In genomic region chr3:89187690-89188477, GRCm38 (mm10) we compare ENCODE assay signal across 14 mouse cellular contexts. TPM values are rescaled to one million over a fixed set of nuclear protein-coding genes. Genes with fewer than 3 reads are reported as not detected.
DNase-seq lines count a peak whose midpoint lies in the region; ATAC-seq and TF ChIP-seq lines count a peak whose summit lies in the region.
"Had no signal": no experiment of that assay in that cellular context is flagged by ENCODE, and none has a peak within 500 bp of the region (broad histone marks: within the 10 kb centered on the region; RNA-seq: fewer than 3 reads in every experiment).

No protein-coding gene starts in this region.

- peaks cover 50% of the 10 kb centered on the region for H3K4me1 ChIP-seq in kidney, embryonic 16.5 days (ENCODE audit: insufficient read depth, low read length)
- peaks cover 2% of the 10 kb centered on the region for H3K4me1 ChIP-seq in ES-Bruce4 (ENCODE audit: control insufficient read depth, insufficient read depth, low read length)
- H3K4me1 ChIP-seq in intestine, postnatal 0 days (replicated peaks; ENCODE audit: control insufficient read depth, insufficient read depth, low read length) = no peaks in the 10 kb centered on the region

- TF ChIP-seq EP300 in ES-Bruce4 (IDR thresholded peaks at IDR 0.05; ENCODE audit: insufficient read depth, low read depth, low read length) = no peak

- H3K9ac ChIP-seq in kidney, embryonic 16.5 days (replicated peaks; ENCODE audit: low read length) = peak overlapping the region; percentile 52
- peak overlapping the region; percentile 7 for H3K9ac ChIP-seq in ES-Bruce4 (ENCODE audit: low read depth, poor library complexity, severe bottlenecking)
- H3K9ac ChIP-seq in intestine, postnatal 0 days (ENCODE audit: low read depth, low read length) = no peak overlapping the region
- H3K9ac ChIP-seq: limb, embryonic 12.5 days had no signal

- WGBS in kidney, embryonic 16.5 days = 59% methylated on average over 18 of the region's 18 CpGs
- WGBS in intestine, postnatal 0 days = 89% methylated on average over 18 of the region's 18 CpGs

- H3K27ac ChIP-seq in kidney, embryonic 16.5 days (ENCODE audit: low read length) = peak overlapping the region; percentile 37; the same call in 1 of the 2 replicates
- H3K27ac ChIP-seq in ES-Bruce4 (ENCODE audit: insufficient read depth, low read length) = no peak overlapping the region
- H3K27ac ChIP-seq in intestine, postnatal 0 days (ENCODE audit: low read depth, low read length) = no peak overlapping the region
- H3K27ac ChIP-seq: gastrocnemius, adult 2 months; limb, embryonic 12.5 days had no signal

- peak overlapping the region; percentile 33; the same call in 1 of the 2 replicates for H3K4me2 ChIP-seq in kidney, embryonic 16.5 days (replicated peaks; ENCODE audit: low read depth, low read length)
- no peak overlapping the region for H3K4me2 ChIP-seq in intestine, postnatal 0 days (replicated peaks; ENCODE audit: low read depth)
- H3K4me2 ChIP-seq: limb, embryonic 12.5 days had no signal

- no peak for DNase-seq in kidney, postnatal 10 days
- peak; percentile 76 for DNase-seq in CD4-positive, CD25-positive, alpha-beta regulatory T cell, adult 2 months (ENCODE audit: low read depth, low spot score)
- peak; percentile 52 to 74 for DNase-seq in natural killer cell, adult 2 months (ENCODE audit: low spot score in 2 of 2)
- DNase-seq in right cerebral cortex, adult 18-20 months = no peak
- DNase-seq in gastrocnemius, adult 8-10 months (ENCODE audit: low spot score in 2 of 2) = no peak
- DNase-seq: cerebellum, postnatal 14 days; gastrocnemius, adult 2 months; heart, postnatal 4 days; lung, postnatal 36 days had no signal

- TF ChIP-seq CTCF in ES-Bruce4 (IDR thresholded peaks at IDR 0.05; ENCODE audit: low read depth, low read length) = no peak
- TF ChIP-seq CTCF in intestine, postnatal 0 days (IDR thresholded peaks at IDR 0.05; ENCODE audit: low read depth) = no peak

- TF ChIP-seq POLR2A in ES-Bruce4 (IDR thresholded peaks at IDR 0.05; ENCODE audit: insufficient read depth, low read length) = no peak

- no peak for ATAC-seq in kidney, embryonic 16.5 days (ENCODE audit: low FRiP score, low TSS enrichment)
- ATAC-seq in intestine, postnatal 0 days = no peak

- H3K27me3 ChIP-seq in kidney, embryonic 16.5 days (ENCODE audit: insufficient read depth, low read length) = no peaks in the 10 kb centered on the region
- H3K27me3 ChIP-seq in ES-Bruce4 (ENCODE audit: control insufficient read depth, insufficient read depth, low read length, poor library complexity, severe bottlenecking) = no peaks in the 10 kb centered on the region
- H3K27me3 ChIP-seq in intestine, postnatal 0 days (replicated peaks; ENCODE audit: control insufficient read depth, insufficient read depth, low read length) = no peaks in the 10 kb centered on the region
- H3K27me3 ChIP-seq: limb, embryonic 12.5 days had no signal

- no peak overlapping the region for H3K4me3 ChIP-seq in kidney, embryonic 16.5 days (ENCODE audit: low read length)
- peak overlapping the region; percentile 34; the same call in 1 of the 2 replicates for H3K4me3 ChIP-seq in ES-Bruce4 (ENCODE audit: low read depth, low read length)
- H3K4me3 ChIP-seq in intestine, postnatal 0 days (ENCODE audit: low read depth, low read length) = no peak overlapping the region
- H3K4me3 ChIP-seq: gastrocnemius, adult 2 months; limb, embryonic 12.5 days; myocyte had no signal

- H3K36me3 ChIP-seq in kidney, embryonic 16.5 days (ENCODE audit: insufficient read depth, low read length) = 0 out of 2 replicates have a peak, but pooled peaks cover 2% of the 10 kb centered on the region
- H3K36me3 ChIP-seq in ES-Bruce4 (ENCODE audit: control insufficient read depth, insufficient read depth, low read length, poor library complexity, severe bottlenecking) = no peaks in the 10 kb centered on the region
- H3K36me3 ChIP-seq in intestine, postnatal 0 days (ENCODE audit: control insufficient read depth, insufficient read depth) = no peaks in the 10 kb centered on the region

- no peaks in the 10 kb centered on the region for H3K9me3 ChIP-seq in kidney, embryonic 16.5 days (ENCODE audit: low read length)
- H3K9me3 ChIP-seq in ES-Bruce4 (replicated peaks; ENCODE audit: control insufficient read depth, insufficient read depth, low read length, poor library complexity, severe bottlenecking) = no peaks in the 10 kb centered on the region
- H3K9me3 ChIP-seq in intestine, postnatal 0 days (ENCODE audit: control insufficient read depth) = no peaks in the 10 kb centered on the region
- H3K9me3 ChIP-seq: limb, embryonic 12.5 days had no signal

RNA-seq across cellular contexts. Expression of gene Fam189b, which starts 4.9 kb away (rescaled TPM):
- polyA plus RNA-seq in kidney, embryonic 16.5 days (2015; fragmentation: Nextera tagmentation; extraction: Ambion mirVana) = 43.6 and 51.2 TPM in 2 replicates
- polyA plus RNA-seq in ES-Bruce4 (2011; ENCODE audit: insufficient read depth, insufficient read length, low read depth, missing spikeins) = 21.7 and 25.7 TPM in 2 replicates
- total RNA-seq in gastrocnemius, adult 8-10 months (2022) = 10 to 100 TPM; 19.2 to 22.6 (median 20.3) TPM
- 4.9 and 5.9 TPM in 2 replicates for polyA plus RNA-seq in intestine, postnatal 0 days (2015; fragmentation: Nextera tagmentation; extraction: Ambion mirVana)

RNA-seq across cellular contexts. Expression of gene Scamp3, which starts 10.6 kb away (rescaled TPM):
- polyA plus RNA-seq in kidney, embryonic 16.5 days (2015; fragmentation: Nextera tagmentation; extraction: Ambion mirVana) = 140 TPM in 2 replicates
- polyA plus RNA-seq in ES-Bruce4 (2011; ENCODE audit: insufficient read depth, insufficient read length, low read depth, missing spikeins) = 74.8 and 75.7 TPM in 2 replicates
- total RNA-seq in gastrocnemius, adult 8-10 months (2022) = 10 to 100 TPM; 35.7 to 40.0 (median 37.3) TPM
- 80.5 and 86.3 TPM in 2 replicates for polyA plus RNA-seq in intestine, postnatal 0 days (2015; fragmentation: Nextera tagmentation; extraction: Ambion mirVana)

RNA-seq across cellular contexts. Expression of gene Gba, which starts 14.8 kb away (rescaled TPM):
- polyA plus RNA-seq in kidney, embryonic 16.5 days (2015; fragmentation: Nextera tagmentation; extraction: Ambion mirVana) = 54.9 and 56.1 TPM in 2 replicates
- 31.5 and 32.6 TPM in 2 replicates for polyA plus RNA-seq in ES-Bruce4 (2011; ENCODE audit: insufficient read depth, insufficient read length, low read depth, missing spikeins)
- 10 to 100 TPM; 14.4 to 21.5 (median 19.2) TPM for total RNA-seq in gastrocnemius, adult 8-10 months (2022)
- polyA plus RNA-seq in intestine, postnatal 0 days (2015; fragmentation: Nextera tagmentation; extraction: Ambion mirVana) = 140 TPM in 2 replicates

RNA-seq across cellular contexts. Expression of gene Clk2, which starts 23.3 kb away (rescaled TPM):
- polyA plus RNA-seq in kidney, embryonic 16.5 days (2015; fragmentation: Nextera tagmentation; extraction: Ambion mirVana) = 29.1 and 30.6 TPM in 2 replicates
- 79.4 and 82.9 TPM in 2 replicates for polyA plus RNA-seq in ES-Bruce4 (2011; ENCODE audit: insufficient read depth, insufficient read length, low read depth, missing spikeins)
- total RNA-seq in gastrocnemius, adult 8-10 months (2022) = 10 to 100 TPM; 13.6 to 21.5 (median 15.1) TPM
- 8.5 and 8.6 TPM in 2 replicates for polyA plus RNA-seq in intestine, postnatal 0 days (2015; fragmentation: Nextera tagmentation; extraction: Ambion mirVana)

RNA-seq across cellular contexts. Expression of gene Thbs3, which starts 27.1 kb away (rescaled TPM):
- 18.2 and 18.4 TPM in 2 replicates for polyA plus RNA-seq in kidney, embryonic 16.5 days (2015; fragmentation: Nextera tagmentation; extraction: Ambion mirVana)
- 8.1 and 10.4 TPM in 2 replicates for polyA plus RNA-seq in ES-Bruce4 (2011; ENCODE audit: insufficient read depth, insufficient read length, low read depth, missing spikeins)
- total RNA-seq in gastrocnemius, adult 8-10 months (2022) = 1 to 10 TPM; 1.8 to 6.1 (median 3.4) TPM
- 15.2 and 17.2 TPM in 2 replicates for polyA plus RNA-seq in intestine, postnatal 0 days (2015; fragmentation: Nextera tagmentation; extraction: Ambion mirVana)

Comparison
In these comparisons a context has a peak if more than half of its experiments do, and no peak if none do; other contexts are left out.
1. DNase-seq: peak in CD4-positive, CD25-positive, alpha-beta regulatory T cell, adult 2 months (single experiment) and natural killer cell, adult 2 months (2 of 2); none in kidney, postnatal 10 days (single experiment), right cerebral cortex, adult 18-20 months (single experiment) and gastrocnemius, adult 8-10 months (0 of 2).